Mouse (Mus musculus) ES-CJ7 (cell line): Measurements from ENCODE around the gene Zfp646.
A peak's percentile ranks its signal among the peaks of the same experiment; 100 is the strongest.
"Not testable (repeated sequence)": the region's sequence is repeated elsewhere in the genome, so short reads cannot be mapped to it uniquely, and the experiment has no call there.

Experiments used
- DNase-seq: peaks from one replicate; pipeline ENCODE4 v3.0.0; 2011; ENCODE audit warnings: low read depth, low spot score

Gene Zfp646

DNA sequence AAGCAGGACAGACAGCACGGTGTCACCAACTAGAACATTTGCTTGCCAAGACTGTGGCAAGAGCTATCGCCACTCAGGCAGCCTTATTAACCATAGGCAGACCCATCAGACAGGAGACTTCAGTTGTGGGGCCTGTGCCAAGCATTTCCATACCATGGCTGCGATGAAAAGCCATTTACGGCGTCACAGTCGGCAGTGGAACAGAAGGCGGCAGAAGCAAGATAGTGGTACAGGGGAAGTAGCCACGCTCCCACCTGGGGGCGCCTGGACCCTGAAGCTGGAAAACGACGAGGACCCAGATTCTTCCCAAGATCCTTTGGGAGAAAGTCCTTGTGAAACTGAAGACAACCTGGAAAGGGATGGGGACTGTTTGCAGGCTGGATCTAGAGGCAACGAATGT, 4.4 kb downstream of the Zfp646 start:
- no peak for DNase-seq

DNA sequence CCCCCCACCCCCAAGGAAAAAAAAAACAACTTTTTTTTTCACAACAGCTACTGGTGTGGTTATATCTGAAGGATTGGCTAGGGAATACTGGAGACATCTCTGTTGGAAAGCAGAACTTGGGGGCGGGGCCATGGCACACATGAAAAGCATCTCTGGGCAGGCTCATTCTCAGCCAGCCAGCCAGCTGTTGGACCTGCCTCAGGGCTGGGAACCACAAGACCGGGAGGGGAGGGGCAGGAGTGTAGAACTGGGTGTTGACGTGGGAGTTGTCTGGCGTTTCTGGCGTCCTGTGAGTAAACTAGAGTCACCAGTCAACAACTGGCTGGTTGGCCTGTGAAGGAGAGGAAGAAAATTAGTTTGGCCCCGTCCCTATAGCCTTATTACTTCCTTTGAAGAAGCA, 9.9 kb downstream of the Zfp646 start:
- DNase-seq, result peak; percentile 34

DNA sequence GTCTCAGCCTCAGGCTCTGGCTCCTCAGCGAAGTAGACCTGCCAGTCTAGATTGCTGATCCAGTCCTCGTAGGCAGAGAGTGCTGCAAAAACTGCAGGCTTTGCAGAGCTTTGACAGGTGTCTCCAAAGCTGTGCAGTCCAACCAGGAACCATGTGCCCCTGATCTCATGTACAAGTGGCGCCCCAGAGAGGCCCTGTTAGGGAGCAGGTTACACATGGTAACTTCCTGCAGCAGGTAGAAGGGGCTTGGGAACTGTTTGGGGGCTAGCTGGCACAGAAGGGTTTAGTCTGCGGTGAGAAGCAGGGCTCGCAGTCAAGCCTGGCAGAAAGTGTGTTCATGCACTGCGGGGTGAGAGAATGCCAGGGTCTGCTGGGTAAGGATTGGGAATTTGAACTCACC, 10.5 kb downstream of the Zfp646 start:
- DNase-seq, result no peak

DNA sequence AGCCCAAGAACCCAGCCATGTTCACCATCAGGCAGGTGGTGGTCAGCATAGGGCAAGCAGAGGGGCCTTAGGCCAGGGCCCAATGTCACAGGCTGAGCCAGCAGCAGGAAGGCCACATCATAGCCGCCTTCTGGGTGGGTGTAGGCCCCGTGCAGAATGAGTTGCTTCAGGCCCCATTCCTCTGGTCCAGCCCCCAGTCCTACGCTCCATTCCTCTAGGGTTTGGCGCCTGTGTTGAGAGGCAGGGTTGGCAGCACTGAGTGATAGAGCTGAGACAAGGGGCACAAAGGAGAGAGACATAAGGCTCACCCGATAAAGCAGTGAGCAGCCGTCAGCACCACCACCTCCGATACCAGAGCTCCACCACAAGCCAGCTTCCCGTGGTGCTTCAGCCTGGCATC, 11.2 kb downstream of the Zfp646 start:
- DNase-seq, result no peak

DNA sequence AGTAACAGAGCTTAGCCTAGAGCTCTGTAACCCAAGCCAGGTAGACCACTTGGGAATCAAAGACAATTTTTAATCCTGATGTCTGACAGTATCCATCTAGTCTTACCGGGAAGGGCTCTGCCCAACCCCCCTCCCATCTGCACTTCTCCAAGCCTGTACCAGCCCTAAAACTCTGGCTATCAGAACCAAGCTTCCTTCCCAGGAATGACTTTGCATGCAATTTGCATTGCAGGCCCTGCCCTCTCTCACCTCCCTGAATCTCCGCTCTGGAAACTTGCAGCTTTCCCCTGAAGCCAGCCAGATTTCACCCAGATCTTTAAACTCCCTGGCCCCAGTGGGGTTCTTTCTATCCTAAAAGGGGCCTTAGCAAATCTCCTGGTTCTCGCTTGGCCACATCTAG, 11.8 kb downstream of the Zfp646 start:
- peak; percentile 48 for DNase-seq

DNA sequence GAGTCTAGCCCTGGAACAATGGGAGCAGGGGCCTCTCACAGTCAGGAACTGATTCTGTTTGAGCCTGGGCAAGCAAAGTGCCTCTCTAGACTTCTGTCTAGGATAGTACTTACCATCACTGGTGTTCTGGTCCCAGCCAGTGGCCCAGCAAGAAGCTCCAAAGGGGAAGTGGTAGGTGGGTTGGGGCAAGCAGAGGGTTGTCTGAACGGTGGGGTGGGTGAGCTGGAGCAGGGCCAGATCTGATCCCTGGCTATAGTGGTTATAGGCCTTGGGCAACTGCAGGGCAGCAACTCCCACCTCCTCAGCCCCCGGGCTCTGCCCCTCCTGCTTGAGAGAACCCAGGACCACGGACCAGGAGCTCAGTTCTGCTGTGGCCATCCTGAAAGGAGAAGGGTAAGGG, 12.8 kb downstream of the Zfp646 start:
- DNase-seq, result no peak

DNA sequence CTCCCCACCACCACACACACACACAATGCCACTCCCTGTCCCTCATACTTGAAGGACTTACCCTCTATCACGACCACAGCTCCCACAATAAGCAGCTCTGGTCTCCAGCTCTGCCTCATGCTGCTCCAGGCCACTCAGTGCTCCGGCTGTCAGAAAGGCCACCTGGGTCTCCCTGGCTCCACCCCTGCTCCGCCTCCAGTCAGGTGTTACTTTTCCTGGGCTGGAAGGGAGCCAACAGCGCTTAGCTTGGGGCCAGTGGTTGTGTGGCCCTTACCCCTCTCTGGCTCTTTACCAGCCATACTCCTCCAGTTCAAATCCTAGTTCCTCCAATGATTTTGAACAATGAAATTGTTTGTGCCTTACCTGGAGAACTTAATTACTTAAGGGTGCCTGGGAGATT, 14.8 kb downstream of the Zfp646 start, which contains the start of gene Prss53:
Prss53 (minus strand) TSS at position 173 of the 400 bp plus-strand sequence.
- DNase-seq, result no peak

DNA sequence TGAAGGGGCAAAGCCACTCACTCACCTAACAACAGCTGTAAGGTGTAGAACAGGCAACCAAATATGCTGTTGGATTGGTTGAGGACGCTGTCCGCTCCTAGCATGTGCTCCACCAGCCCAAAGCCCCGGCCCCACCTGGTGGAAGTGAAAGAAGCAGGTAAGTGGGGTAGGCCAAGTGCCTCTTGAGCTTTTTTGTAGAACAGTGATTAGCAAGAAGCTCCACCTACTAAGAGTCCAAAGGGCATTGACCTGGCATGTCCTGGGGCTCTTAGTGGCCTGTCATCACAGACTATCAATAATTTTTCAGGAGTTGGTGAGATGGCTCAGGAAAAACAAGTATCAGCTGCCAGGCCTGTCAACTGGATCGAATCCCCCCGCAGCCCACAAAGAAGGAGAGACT, 18.5 kb downstream of the Zfp646 start:
- no peak for DNase-seq

DNA sequence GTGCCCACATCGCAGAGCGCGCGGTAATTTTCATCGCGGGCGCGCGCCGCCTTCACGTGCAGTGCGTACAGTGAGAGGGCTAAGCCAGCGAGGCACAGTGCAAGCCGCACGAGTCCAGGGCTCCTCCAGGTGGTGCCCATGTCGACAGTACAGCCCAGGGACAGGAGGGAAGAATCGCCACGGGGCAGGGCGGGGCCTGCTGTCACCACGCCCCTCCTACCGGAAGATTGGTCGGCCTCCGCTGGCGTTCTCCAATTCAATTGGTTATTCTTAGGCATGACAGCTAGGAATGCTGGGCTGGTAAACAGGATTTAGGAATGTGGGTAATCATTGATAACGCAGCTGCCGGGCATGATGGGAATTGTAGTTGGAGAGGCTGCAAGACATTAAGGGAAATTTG, 19.4 kb downstream of the Zfp646 start, which contains the start of the genes Gm21974 and Vkorc1:
Gm21974 (minus strand) TSS at position 13 of the 400 bp plus-strand sequence.
Vkorc1 (minus strand) TSS at position 176 of the 400 bp plus-strand sequence.
- DNase-seq, result peak; percentile 97

DNA sequence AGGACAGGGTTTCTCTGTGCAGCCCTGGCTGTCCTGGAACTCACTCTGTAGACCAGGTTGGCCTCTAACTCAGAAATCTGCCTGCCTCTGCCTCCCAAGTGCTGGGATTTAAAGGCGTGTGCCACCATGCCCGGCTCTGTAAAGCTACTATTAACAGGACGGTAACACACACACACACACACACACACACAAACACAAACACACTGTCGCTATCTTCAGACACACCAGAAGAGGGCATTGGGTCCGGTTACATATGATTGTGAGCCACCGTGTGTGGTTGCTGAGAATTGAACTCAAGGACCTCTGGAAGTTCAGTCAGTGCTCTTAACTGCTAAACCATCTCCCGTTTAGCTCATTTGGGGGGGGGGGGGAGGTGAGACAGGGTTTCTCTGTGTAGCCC, 19.9 kb downstream of the Zfp646 start:
- DNase-seq, result not testable (repeated sequence)

DNA sequence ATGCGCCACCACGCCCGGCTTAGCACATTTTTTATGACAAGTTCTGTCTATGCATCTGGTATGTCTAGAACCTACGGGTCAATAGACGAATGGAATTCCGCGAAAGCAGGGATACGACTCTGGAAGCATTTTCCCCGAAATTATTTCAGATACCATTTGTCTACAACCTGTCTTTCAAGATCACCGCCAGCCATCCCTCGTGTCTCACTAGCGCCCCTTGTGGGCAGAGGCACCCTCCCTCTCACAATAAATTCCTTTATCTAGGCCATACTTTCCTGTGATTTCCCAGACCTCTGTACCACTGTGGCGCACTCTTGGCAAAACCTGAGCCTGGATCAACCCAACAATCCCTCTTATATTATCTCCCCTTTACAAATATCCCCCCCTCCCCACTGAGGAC, 20.4 kb downstream of the Zfp646 start:
- peak; percentile 84 for DNase-seq

DNA sequence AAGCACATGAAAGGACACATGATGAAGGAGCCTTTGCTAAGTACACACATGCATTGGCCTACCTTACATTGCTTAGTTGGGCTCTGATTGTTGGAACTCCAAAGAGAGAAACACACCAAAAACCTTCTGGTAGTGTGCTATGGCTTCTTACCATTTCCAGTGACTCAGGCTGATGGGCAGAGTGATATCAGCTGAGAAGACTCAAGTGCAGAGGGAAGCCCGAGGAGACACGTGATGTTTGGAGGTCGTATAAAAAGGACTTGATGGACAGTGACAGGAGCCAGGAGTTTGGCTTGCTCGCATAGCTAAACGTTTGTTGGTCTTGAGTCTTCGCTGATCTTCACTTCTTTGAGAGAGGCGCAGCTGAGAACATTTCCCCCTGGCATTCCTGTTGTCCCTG, 21.5 kb downstream of the Zfp646 start:
- DNase-seq, result no peak

DNA sequence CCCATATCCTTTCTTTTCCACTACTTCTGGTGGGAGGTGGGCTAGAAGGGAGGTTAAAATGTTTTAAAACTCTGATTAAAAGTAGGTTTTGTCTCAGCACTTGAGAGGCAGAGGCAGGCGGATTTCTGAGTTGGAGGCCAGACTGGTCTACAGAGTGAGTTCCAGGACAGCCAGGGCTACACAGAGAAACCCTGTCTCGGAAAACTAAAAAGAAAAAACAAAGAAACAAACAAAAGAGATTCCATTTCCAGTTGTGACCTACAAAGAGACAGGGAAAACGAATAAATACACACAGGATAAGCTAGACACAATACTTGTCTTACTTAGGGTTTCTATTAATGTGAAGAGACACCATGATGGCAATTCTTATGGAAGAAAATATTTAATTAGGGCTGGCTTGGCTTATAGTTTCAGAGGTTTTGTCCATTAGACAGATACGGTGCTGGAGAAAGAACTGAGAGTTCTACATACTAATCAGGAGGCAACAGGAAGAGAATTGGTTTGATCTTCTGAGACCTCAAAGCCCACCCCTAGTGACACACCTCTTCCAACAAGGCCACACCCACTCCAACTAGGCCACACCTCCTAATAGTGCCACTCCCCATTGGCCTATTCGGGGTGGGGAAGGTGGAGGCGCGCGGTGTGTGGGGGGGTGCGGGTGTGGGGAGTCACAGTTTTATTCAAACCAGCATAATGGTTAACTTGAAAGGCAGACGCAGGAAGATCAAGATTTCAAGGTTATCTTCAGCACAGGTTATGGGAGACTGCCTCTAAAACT, 22.3 kb downstream of the Zfp646 start:
- peak; percentile 76 for DNase-seq

DNA sequence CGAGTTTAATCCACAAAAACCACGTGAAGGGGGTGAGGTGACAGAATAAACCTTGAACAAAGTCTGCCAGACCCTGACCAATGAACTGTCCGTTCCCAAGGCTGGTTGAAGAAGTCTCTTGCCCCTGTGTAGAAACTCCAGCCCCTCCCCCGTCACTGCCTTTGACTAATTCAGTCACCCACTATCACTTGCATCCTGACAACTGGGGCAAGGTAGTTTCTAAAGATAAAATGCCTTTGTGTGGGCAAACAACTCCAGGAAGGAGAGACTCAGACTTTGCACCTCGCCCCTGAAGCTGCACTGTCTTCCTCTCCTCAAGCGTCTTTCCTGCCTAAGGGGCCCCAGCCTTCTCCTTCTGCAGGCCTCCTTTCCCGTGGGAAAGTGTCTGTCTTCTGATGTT, 24.0 kb downstream of the Zfp646 start:
- no peak for DNase-seq

DNA sequence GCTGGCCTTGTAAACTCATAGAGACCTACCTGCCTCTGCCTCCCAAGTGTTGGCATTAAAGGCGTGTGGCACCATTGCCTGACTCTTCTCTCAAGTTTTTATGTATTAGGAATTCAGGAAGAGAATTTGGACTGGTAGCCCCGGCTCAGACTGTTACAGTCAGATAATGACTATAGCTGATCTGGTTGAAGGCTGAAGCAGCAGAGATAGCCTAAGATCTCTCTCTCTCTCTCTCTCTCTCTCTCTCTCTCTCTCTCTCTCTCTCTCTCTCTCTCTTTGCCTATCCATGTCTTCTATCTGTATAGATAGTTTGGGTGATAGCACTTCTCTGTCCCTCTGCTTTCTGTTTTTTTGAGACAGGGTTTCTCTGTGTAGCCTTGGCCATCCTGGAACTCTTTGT, 25.8 kb downstream of the Zfp646 start:
- no peak for DNase-seq

DNA sequence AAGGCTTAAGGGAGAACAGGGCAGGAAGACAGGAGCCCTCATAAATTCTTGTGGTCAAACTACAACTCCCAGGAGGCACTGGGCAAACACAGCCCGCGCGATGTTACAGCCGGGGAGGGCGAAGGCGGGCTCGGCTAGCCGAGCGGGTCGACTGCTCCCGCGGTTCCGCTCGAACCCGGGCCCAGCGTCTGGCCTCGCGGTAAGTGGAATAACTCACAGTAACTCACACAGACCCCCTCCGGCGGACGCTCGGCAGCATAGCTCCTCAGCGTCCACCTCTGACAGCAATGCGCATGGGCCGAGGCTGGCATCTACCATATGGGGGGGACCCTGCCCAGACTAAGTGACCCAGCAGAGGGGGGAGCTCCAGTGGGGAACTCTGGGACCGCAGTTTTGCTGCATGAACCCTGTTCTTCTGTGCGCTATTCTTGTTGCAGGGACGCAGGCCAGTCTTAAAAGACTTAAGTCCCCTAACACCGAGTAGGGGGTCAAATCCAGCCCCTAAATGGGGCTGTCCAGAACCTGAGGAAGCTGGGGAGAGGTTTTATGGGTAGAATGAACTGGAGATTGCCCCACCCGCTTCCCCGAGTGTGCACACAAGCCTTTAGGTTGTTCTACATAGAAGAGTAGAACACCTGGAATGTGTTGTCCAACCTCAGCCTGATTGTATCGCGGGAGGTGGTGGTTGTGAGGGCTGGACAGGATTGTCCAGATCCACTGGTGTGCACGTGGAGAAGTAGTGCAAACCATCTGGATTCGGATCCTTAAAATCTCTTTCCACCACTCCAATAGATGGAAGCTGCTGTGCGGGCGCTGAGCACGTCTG, 28.2 kb downstream of the Zfp646 start, which contains the start of gene Bckdk:
Bckdk (plus strand) TSS at position 112 of the 826 bp plus-strand sequence.
- DNase-seq, result peak; percentile 88

DNA sequence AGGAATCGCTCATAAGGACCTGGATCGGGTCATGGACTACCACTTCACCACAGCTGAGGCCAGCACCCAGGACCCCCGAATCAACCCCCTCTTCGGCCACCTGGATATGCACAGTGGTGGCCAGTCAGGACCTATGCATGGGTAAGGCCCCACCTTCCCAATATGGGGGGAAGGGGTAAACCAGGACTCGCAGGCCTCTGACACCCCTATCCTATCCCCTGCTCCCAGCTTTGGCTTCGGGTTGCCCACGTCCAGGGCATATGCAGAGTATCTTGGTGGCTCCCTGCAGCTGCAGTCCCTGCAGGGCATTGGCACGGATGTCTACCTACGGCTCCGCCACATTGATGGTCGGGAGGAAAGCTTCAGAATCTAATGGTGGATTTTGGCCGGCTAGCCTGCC, 31.9 kb downstream of the Zfp646 start:
- no peak for DNase-seq

DNA sequence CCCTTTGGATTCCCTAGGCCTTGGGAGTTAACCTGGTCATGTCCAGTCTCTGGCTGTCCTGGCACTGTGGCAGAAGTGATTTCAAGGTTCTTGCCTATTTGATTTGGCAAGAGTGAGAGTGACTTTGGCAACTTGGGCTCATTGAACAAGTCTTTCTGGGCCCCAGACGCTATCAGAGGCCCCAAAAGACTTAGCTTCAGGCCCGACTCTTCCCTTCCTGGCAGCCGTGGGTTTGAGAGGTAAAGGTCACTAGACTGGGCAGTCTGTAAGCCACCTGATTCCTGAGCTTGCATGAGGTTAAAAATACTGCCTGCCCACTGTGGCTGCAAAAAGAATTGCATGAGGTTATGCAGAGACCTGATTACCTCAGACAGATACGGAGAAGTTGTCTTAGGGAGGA, 32.6 kb downstream of the Zfp646 start:
- DNase-seq, result no peak

DNA sequence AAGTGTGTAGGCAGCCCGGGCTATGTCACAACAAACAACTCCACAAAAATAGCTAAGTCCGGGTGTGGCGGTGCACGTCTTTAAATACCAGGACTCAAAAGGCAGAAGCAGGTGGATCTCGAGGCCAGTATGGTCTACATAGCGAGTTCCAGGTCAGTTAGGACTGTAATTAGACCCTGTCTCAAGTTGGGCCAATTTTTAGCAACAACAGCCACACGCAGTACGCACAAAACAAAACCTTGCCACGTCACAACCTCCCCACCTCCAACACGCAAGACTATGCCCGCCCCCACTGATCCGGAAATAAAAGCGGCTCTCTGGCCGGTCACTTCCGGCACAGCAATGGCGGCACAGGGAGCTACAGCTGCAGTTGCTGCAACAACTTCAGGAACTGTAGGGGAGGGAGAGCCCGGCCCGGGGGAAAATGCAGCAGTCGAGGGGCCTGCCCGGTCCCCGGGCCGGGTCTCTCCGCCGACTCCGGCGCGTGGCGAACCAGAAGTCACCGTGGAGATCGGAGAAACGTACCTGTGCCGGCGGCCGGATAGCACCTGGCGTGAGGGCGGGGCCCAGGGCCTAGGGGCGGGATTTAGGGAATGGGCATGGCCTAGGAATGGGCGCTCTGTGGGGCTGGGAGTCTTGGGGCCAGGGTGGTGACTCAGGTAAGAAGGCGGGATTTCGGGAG, 36.3 kb downstream of the Zfp646 start, which contains the start of gene Kat8:
Kat8 (plus strand) TSS at position 327 of the 682 bp plus-strand sequence.
- peak; percentile 95 for DNase-seq

DNA sequence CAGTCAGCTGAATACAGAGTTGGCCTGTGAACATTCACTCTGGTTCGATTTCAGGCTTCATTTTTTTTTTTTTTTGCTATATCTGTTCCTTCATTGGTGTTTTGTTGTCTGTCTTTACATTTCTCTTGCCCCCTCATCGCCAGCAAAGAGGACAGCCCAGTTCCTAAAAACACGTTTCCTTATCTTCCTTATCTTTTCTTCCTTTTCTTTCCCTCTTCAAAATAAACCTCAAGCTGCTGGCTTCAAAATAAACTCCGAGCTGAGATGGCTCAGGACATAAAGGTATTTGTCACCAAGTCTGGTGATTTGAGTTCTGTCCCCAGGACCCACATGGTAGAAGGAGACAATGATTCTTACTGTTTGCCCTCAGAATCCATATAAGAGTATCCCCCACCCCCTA, 36.9 kb downstream of the Zfp646 start:
- DNase-seq, result no peak

DNA sequence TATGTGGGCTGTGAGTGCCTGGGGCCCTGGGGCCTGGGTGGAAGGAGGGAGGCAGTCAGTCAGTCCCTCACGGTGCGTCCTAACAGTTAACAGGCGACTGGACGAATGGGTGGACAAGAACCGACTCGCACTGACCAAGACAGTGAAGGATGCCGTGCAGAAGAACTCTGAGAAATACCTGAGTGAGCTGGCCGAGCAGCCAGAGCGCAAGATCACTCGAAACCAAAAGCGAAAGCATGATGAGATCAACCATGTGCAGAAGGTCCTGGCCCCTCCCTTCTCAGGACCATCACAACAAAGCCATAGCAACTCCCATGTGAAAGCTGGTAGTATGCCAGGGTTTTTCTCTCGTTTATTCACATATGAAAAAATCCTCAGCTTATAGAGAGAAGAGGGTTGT, 39.3 kb downstream of the Zfp646 start:
- DNase-seq, result no peak

DNA sequence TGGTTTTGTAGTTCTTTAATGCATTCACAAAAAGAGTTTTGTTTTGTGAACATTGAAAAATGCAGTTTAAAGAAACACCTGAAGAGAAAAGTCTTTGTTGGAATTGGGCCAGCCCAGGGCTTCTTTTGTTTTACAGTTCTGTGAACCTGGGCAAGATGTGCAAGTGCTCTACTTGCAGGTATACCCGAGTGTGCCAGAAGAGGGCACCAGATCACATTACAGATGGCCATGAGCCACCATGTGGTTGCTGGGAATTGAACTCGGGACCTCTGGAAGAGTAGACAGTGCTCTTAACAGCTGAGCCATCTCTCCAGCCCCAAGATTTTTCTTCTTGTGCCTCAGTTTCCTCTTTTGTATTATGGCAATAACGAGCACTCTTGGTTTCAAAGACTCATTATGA, 42.2 kb downstream of the Zfp646 start:
- peak; percentile 89 for DNase-seq
